Mouse (Mus musculus): ENCODE data around the gene Olfr156. TPM values are rescaled to one million over a fixed set of nuclear protein-coding genes. Genes with fewer than 3 reads are reported as not detected.

Olfr156 gene
- total and polyA plus RNA-seq, 3 experiments: not detected

Other genes starting within 250 kb of the Olfr156 start
- gene Rgp1, start 245.2 kb downstream of the Olfr156 start, total RNA-seq (2021): 10 to 100 TPM; 47.1 to 50.7 TPM
- gene Rgp1, start 245.2 kb downstream of the Olfr156 start, polyA plus RNA-seq (2012; rRNA removed): 50.1 and 57.4 TPM in 2 replicates
- gene Gba2, start 245.0 kb downstream of the Olfr156 start, total RNA-seq (2021): 10 to 100 TPM in 1 of 2 experiments, 1 to 10 TPM in 1; 6.8 to 13.0 TPM
- 13.4 and 13.9 TPM in 2 replicates for gene Gba2, start 245.0 kb downstream of the Olfr156 start, polyA plus RNA-seq (2012; rRNA removed)
- 1 to 10 TPM; 1.2 to 3.0 TPM for gene Msmp, start 239.4 kb downstream of the Olfr156 start, total RNA-seq (2021)
- gene Msmp, start 239.4 kb downstream of the Olfr156 start, polyA plus RNA-seq (2012; rRNA removed): 0.94 and 1.5 TPM in 2 replicates
- 10 to 100 TPM; 23.3 to 36.1 TPM for gene Npr2, start 192.0 kb downstream of the Olfr156 start, total RNA-seq (2021)
- gene Npr2, start 192.0 kb downstream of the Olfr156 start, polyA plus RNA-seq (2012; rRNA removed): 34.1 and 38.0 TPM in 2 replicates
- under 1 TPM; 0.26 to 0.45 TPM for gene Spag8, start 170.3 kb downstream of the Olfr156 start, total RNA-seq (2021)
- 1.2 and 2.2 TPM in 2 replicates for gene Spag8, start 170.3 kb downstream of the Olfr156 start, polyA plus RNA-seq (2012; rRNA removed)
- gene Hint2, start 167.4 kb downstream of the Olfr156 start, total RNA-seq (2021): 10 to 100 TPM; 48.8 to 96.9 TPM
- gene Hint2, start 167.4 kb downstream of the Olfr156 start, polyA plus RNA-seq (2012; rRNA removed): 78.7 and 106 TPM in 2 replicates
- 1 to 10 TPM; 4.6 to 5.0 TPM for gene Tmem8b, start 154.9 kb downstream of the Olfr156 start, total RNA-seq (2021)
- 14.7 and 17.5 TPM in 2 replicates for gene Tmem8b, start 154.9 kb downstream of the Olfr156 start, polyA plus RNA-seq (2012; rRNA removed)
- gene Fam221b, start 154.8 kb downstream of the Olfr156 start, total RNA-seq (2021): under 1 TPM; 0.23 to 0.24 TPM
- not detected in 2 replicates for gene Fam221b, start 154.8 kb downstream of the Olfr156 start, polyA plus RNA-seq (2012; rRNA removed)
- not detected for gene Olfr70, start 123.1 kb downstream of the Olfr156 start, total RNA-seq (2021)
- gene Olfr70, start 123.1 kb downstream of the Olfr156 start, polyA plus RNA-seq (2012; rRNA removed): not detected in 2 replicates
- not detected for gene Olfr71, start 113.6 kb downstream of the Olfr156 start, total RNA-seq (2021)
- not detected in 2 replicates for gene Olfr71, start 113.6 kb downstream of the Olfr156 start, polyA plus RNA-seq (2012; rRNA removed)
- gene Hrct1, start 96.7 kb downstream of the Olfr156 start, total RNA-seq (2021): 1 to 10 TPM; 2.2 to 3.9 TPM
- gene Hrct1, start 96.7 kb downstream of the Olfr156 start, polyA plus RNA-seq (2012; rRNA removed): 8.1 and 14.2 TPM in 2 replicates
- gene Spaar, start 93.9 kb downstream of the Olfr156 start, total RNA-seq (2021): 1 to 10 TPM; 1.5 to 2.4 TPM
- gene Spaar, start 93.9 kb downstream of the Olfr156 start, polyA plus RNA-seq (2012; rRNA removed): 2.0 and 2.6 TPM in 2 replicates
- gene Olfr159, start 52.9 kb downstream of the Olfr156 start, total RNA-seq (2021): not detected
- gene Olfr159, start 52.9 kb downstream of the Olfr156 start, polyA plus RNA-seq (2012; rRNA removed): not detected in 2 replicates
- gene Olfr157, start 16.3 kb upstream of the Olfr156 start, total RNA-seq (2021): not detected
- 0.06 TPM in 1 of 2 replicates, not detected in the other for gene Olfr157, start 16.3 kb upstream of the Olfr156 start, polyA plus RNA-seq (2012; rRNA removed)
- not detected for gene Olfr155, start 27.7 kb upstream of the Olfr156 start, total RNA-seq (2021)
- gene Olfr155, start 27.7 kb upstream of the Olfr156 start, polyA plus RNA-seq (2012; rRNA removed): not detected in 2 replicates
- 10 to 100 TPM; 15.5 to 28.7 TPM for gene Reck, start 51.6 kb upstream of the Olfr156 start, total RNA-seq (2021)
- gene Reck, start 51.6 kb upstream of the Olfr156 start, polyA plus RNA-seq (2012; rRNA removed): 13.0 and 13.2 TPM in 2 replicates
- 1 to 10 TPM; 3.9 to 4.4 TPM for gene Glipr2, start 133.5 kb upstream of the Olfr156 start, total RNA-seq (2021)
- 2.3 and 3.2 TPM in 2 replicates for gene Glipr2, start 133.5 kb upstream of the Olfr156 start, polyA plus RNA-seq (2012; rRNA removed)
- not detected for gene Ccin, start 159.6 kb upstream of the Olfr156 start, total RNA-seq (2021)
- 0.04 TPM in 1 of 2 replicates, not detected in the other for gene Ccin, start 159.6 kb upstream of the Olfr156 start, polyA plus RNA-seq (2012; rRNA removed)
- 100 to 1,000 TPM; 182 to 183 TPM for gene Clta, start 180.6 kb upstream of the Olfr156 start, total RNA-seq (2021)
- 141 and 143 TPM in 2 replicates for gene Clta, start 180.6 kb upstream of the Olfr156 start, polyA plus RNA-seq (2012; rRNA removed)